Mouse (Mus musculus) bone marrow macrophage, adult 2 months (primary cell): ENCODE measurements around the gene Sec23a. TPM values are rescaled to one million over a fixed set of nuclear protein-coding genes. Genes with fewer than 3 reads are reported as not detected.
"Not testable (repeated sequence)": the region's sequence is repeated elsewhere in the genome, so short reads cannot be mapped to it uniquely, and the experiment has no call there.

ENCODE experiments used
- H3K27ac ChIP-seq: 2 replicates; pipeline ENCODE4 v1.5.1; 2012; ENCODE audit warnings: low read depth, low read length; ENCODE audit not compliant: insufficient read depth
- H3K4me1 ChIP-seq: 2 replicates; pipeline ENCODE4 v1.6.1; 2012; ENCODE audit warnings: low read length; ENCODE audit not compliant: control insufficient read depth, insufficient read depth
- H3K4me3 ChIP-seq: 2 replicates; pipeline ENCODE4 v1.5.1; 2012; ENCODE audit warnings: mild to moderate bottlenecking, low read length, moderate library complexity; ENCODE audit not compliant: insufficient read depth
- CTCF ChIP-seq: IDR thresholded peaks from 2 replicates; pipeline ENCODE4 v1.5.1; 2012; ENCODE audit warnings: low read depth, mild to moderate bottlenecking, low read length, moderate library complexity
- POLR2A ChIP-seq: IDR thresholded peaks from 2 replicates; pipeline ENCODE4 v1.6.1; 2012; ENCODE audit warnings: mild to moderate bottlenecking, low read depth, low read length, borderline replicate concordance
- polyA plus RNA-seq: library from polyadenylated mRNA; stranded (reverse); fragments of >200 nt; gene quantifications from 2 replicates; pipeline ENCODE4 v1.2.4, GENCODE M21; 2012; ENCODE audit not compliant: missing spikeins, insufficient read depth, insufficient read length

Sec23a gene
- 13.0 and 15.5 TPM in 2 replicates for polyA plus RNA-seq

GRCm38 (mm10) chr12:59011844-59012709 lies at the start of gene Sec23a:
Gene Sec23a (minus strand): TSS chr12:59012017.
- Histone ChIP-seq H3K27ac (peak within 1 kb of the TSS; percentile 43), H3K4me1 (peaks cover 6% of the 10 kb centered on the region; the same call in 1 of the 2 replicates), H3K4me3 (peak within 1 kb of the TSS; percentile 89)
- TF ChIP-seq CTCF, result no peak
- peak; percentile 44; the same call in 1 of the 2 replicates for TF ChIP-seq POLR2A

GRCm38 (mm10) chr12:59060993-59061595 lies 49.3 kb upstream of the Sec23a start, which contains the start of gene Trappc6b:
Gene Trappc6b (minus strand): TSS chr12:59061472.
- H3K27ac ChIP-seq, result peak within 1 kb of the TSS; percentile 81
- no peak for TF ChIP-seq CTCF
- peak; percentile 11; the same call in 1 of the 2 replicates for TF ChIP-seq POLR2A
- peaks cover 6% of the 10 kb centered on the region for H3K4me1 ChIP-seq
- peak within 1 kb of the TSS; percentile 79 for H3K4me3 ChIP-seq

- peak overlapping the region; percentile 81; the same call in 1 of the 2 replicates for H3K27ac ChIP-seq
- TF ChIP-seq CTCF (no peak), POLR2A (no peak)
- peaks cover 11% of the 10 kb centered on the region for H3K4me1 ChIP-seq
- H3K4me3 ChIP-seq, result peak overlapping the region; percentile 79
Observed at GRCm38 (mm10) chr12:59060322-59060721, 48.5 kb upstream of the Sec23a start.

- not testable (repeated sequence) for H3K27ac ChIP-seq, H3K4me3 ChIP-seq
- peaks cover 24% of the 10 kb centered on the region for H3K4me1 ChIP-seq
Observed at GRCm38 (mm10) chr12:59058242-59058641, 46.4 kb upstream of the Sec23a start.

- no peak for TF ChIP-seq POLR2A
- no peak for TF ChIP-seq CTCF
- Histone ChIP-seq H3K27ac (no peak overlapping the region), H3K4me3 (no peak overlapping the region), H3K4me1 (peaks cover 30% of the 10 kb centered on the region)
Observed at GRCm38 (mm10) chr12:59056222-59056621, 44.4 kb upstream of the Sec23a start.

- peaks cover 29% of the 10 kb centered on the region for H3K4me1 ChIP-seq
- H3K27ac ChIP-seq, result no peak overlapping the region
- TF ChIP-seq CTCF (no peak), POLR2A (no peak)
- H3K4me3 ChIP-seq, result no peak overlapping the region
Observed at GRCm38 (mm10) chr12:59055196-59055850, 43.5 kb upstream of the Sec23a start.

GRCm38 (mm10) chr12:59053976-59054375 lies 42.2 kb upstream of the Sec23a start:
- Histone ChIP-seq H3K27ac (no peak overlapping the region), H3K4me3 (no peak overlapping the region), H3K4me1 (peaks cover 28% of the 10 kb centered on the region)
- no peak for TF ChIP-seq POLR2A
- TF ChIP-seq CTCF, result no peak

GRCm38 (mm10) chr12:59053166-59053565 lies 41.3 kb upstream of the Sec23a start:
- Histone ChIP-seq H3K27ac (no peak overlapping the region), H3K4me1 (peaks cover 30% of the 10 kb centered on the region), H3K4me3 (no peak overlapping the region)
- TF ChIP-seq POLR2A, result no peak

- no peak overlapping the region for H3K4me3 ChIP-seq
- TF ChIP-seq CTCF, result no peak
- TF ChIP-seq POLR2A, result no peak
- H3K27ac ChIP-seq, result no peak overlapping the region
- H3K4me1 ChIP-seq, result peaks cover 30% of the 10 kb centered on the region
Observed at GRCm38 (mm10) chr12:59052470-59052869, 40.7 kb upstream of the Sec23a start.
